Mouse (Mus musculus): ENCODE measurements around the gene D430042O09Rik. TPM values are rescaled to one million over a fixed set of nuclear protein-coding genes. Genes with fewer than 3 reads are reported as not detected.

D430042O09Rik gene
- total and polyA plus RNA-seq, 2 experiments from 2014 or later = 4.6 to 19.8 TPM

GRCm38 (mm10) chr7:125826425-125826824, 118.7 kb downstream of the D430042O09Rik start:
- H3K9ac ChIP-seq = no peak overlapping the region
- no peak for ATAC-seq
- no peak overlapping the region for H3K27ac ChIP-seq (ENCODE audit: low read depth, low read length)
- no peak for TF ChIP-seq CTCF (IDR thresholded peaks at IDR 0.05; ENCODE audit: low read depth)
- no peak for DNase-seq
- no peaks in the 10 kb centered on the region for H3K27me3 ChIP-seq (ENCODE audit: insufficient read depth, low read length)
- H3K9me3 ChIP-seq (ENCODE audit: low read length) = no peaks in the 10 kb centered on the region
- WGBS = 59% methylated on average over 2 of the region's 2 CpGs
- H3K4me2 ChIP-seq (ENCODE audit: low read depth) = no peak overlapping the region
- no peak overlapping the region for H3K4me3 ChIP-seq (ENCODE audit: low read depth, low read length)
- no peaks in the 10 kb centered on the region for H3K36me3 ChIP-seq (ENCODE audit: insufficient read depth)
- peaks cover 10% of the 10 kb centered on the region for H3K4me1 ChIP-seq (ENCODE audit: insufficient read depth)

DNA sequence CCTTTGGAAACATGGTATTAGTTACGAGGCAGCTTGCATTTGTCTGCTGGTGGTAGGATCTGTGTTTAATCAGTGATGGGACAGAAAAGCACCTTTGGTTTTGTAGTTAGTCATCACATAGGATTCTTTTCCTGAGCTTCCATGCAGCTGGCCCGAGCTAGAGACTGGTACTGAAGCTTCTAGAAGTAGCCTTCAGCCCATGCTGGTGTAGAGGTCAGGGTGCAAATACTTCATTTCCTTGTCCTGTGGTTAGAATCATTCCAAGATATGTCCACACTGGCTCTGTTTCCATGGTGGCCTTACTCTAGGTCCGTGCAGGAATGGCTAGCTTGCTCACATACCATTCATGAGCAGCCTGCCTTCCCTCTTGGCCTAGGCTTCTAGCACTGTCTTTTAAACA, 119.2 kb downstream of the D430042O09Rik start:
- Histone ChIP-seq H3K27me3 (ENCODE audit: insufficient read depth, low read length) (no peaks in the 10 kb centered on the region), H3K9ac (no peak overlapping the region), H3K4me2 (ENCODE audit: low read depth) (no peak overlapping the region), H3K4me1 (ENCODE audit: insufficient read depth) (peaks cover 10% of the 10 kb centered on the region), H3K27ac (ENCODE audit: low read depth, low read length) (no peak overlapping the region), H3K9me3 (ENCODE audit: low read length) (no peaks in the 10 kb centered on the region), H3K4me3 (ENCODE audit: low read depth, low read length) (no peak overlapping the region), H3K36me3 (ENCODE audit: insufficient read depth) (no peaks in the 10 kb centered on the region)
- no peak for ATAC-seq
- WGBS = 71% methylated on average over 3 of the region's 3 CpGs
- DNase-seq = no peak
- no peak for TF ChIP-seq CTCF (IDR thresholded peaks at IDR 0.05; ENCODE audit: low read depth)

DNA sequence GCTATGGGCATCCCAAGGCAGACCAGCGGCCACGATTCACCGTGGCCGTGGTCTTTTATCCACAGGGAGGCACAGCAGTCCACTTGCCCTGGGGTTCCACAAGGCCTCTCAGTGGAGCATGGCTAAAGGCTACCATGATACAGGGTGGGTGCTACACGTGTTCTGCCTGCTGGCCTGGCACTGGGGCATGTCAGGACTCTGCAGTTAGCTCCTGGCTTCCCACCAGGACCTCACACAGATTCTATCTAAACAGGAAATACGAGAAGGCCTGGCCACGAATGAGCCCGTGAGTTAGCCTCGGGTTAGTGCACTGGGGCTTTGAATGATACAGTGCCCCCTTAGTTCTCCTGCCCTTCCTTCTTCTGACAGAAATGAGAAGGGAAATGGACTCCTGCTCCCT, 119.7 kb downstream of the D430042O09Rik start:
- TF ChIP-seq CTCF (IDR thresholded peaks at IDR 0.05; ENCODE audit: low read depth) = no peak
- Histone ChIP-seq H3K4me2 (ENCODE audit: low read depth) (no peak overlapping the region), H3K27ac (ENCODE audit: low read depth, low read length) (no peak overlapping the region), H3K4me3 (ENCODE audit: low read depth, low read length) (no peak overlapping the region), H3K36me3 (ENCODE audit: insufficient read depth) (no peaks in the 10 kb centered on the region), H3K27me3 (ENCODE audit: insufficient read depth, low read length) (no peaks in the 10 kb centered on the region), H3K9ac (no peak overlapping the region), H3K9me3 (ENCODE audit: low read length) (no peaks in the 10 kb centered on the region), H3K4me1 (ENCODE audit: insufficient read depth) (peaks cover 10% of the 10 kb centered on the region)
- DNase-seq (no peak), ATAC-seq (peak; percentile 16; the same call in 1 of the 2 replicates)
- WGBS = 66% methylated on average over 9 of the region's 9 CpGs

DNA sequence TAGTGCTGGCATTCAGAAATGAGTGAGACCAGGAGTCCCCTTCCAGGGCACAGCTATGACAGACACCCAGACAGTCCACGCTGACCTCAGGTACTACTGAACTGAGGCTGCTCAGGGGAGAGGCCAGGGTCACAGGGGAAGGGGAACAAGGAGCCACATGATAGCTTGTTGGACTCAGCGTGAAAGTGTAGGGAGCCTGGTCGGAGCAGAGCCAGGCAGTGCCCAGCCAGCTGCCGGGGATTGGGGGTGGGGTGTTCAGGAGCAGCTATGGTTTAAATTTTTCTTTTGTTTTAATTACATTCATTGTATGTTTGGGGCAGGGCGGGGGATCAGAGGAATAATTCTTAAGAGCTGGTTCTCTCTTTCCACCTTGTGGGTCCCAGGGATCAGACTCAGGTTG, 120.9 kb downstream of the D430042O09Rik start:
- DNase-seq (no peak), ATAC-seq (no peak)
- Histone ChIP-seq H3K9me3 (ENCODE audit: low read length) (no peaks in the 10 kb centered on the region), H3K36me3 (ENCODE audit: insufficient read depth) (no peaks in the 10 kb centered on the region), H3K4me1 (ENCODE audit: insufficient read depth) (peaks cover 10% of the 10 kb centered on the region), H3K27ac (ENCODE audit: low read depth, low read length) (no peak overlapping the region), H3K9ac (no peak overlapping the region), H3K4me3 (ENCODE audit: low read depth, low read length) (no peak overlapping the region), H3K27me3 (ENCODE audit: insufficient read depth, low read length) (no peaks in the 10 kb centered on the region), H3K4me2 (ENCODE audit: low read depth) (no peak overlapping the region)
- WGBS = 61% methylated on average over 5 of the region's 5 CpGs
- TF ChIP-seq CTCF (IDR thresholded peaks at IDR 0.05; ENCODE audit: low read depth) = no peak

- ATAC-seq (peak; percentile 58), DNase-seq (peak; percentile 61)
- Histone ChIP-seq H3K27ac (ENCODE audit: low read depth, low read length) (peak overlapping the region; percentile 59), H3K4me1 (ENCODE audit: insufficient read depth) (peaks cover 10% of the 10 kb centered on the region), H3K9ac (no peak overlapping the region), H3K27me3 (ENCODE audit: insufficient read depth, low read length) (no peaks in the 10 kb centered on the region), H3K9me3 (ENCODE audit: low read length) (no peaks in the 10 kb centered on the region), H3K36me3 (ENCODE audit: insufficient read depth) (no peaks in the 10 kb centered on the region), H3K4me3 (ENCODE audit: low read depth, low read length) (no peak overlapping the region), H3K4me2 (ENCODE audit: low read depth) (no peak overlapping the region)
- WGBS = 20% methylated on average over 3 of the region's 3 CpGs
- no peak for TF ChIP-seq CTCF (IDR thresholded peaks at IDR 0.05; ENCODE audit: low read depth)
These were observed 121.5 kb downstream of the D430042O09Rik start for GRCm38 (mm10) chr7:125829121-125829666.

- H3K27me3 ChIP-seq (ENCODE audit: insufficient read depth, low read length) = no peaks in the 10 kb centered on the region
- H3K36me3 ChIP-seq (ENCODE audit: insufficient read depth) = no peaks in the 10 kb centered on the region
- H3K4me3 ChIP-seq (ENCODE audit: low read depth, low read length) = no peak overlapping the region
- 33% methylated on average over 1 of the region's 1 CpGs for WGBS
- no peak for TF ChIP-seq CTCF (IDR thresholded peaks at IDR 0.05; ENCODE audit: low read depth)
- H3K4me1 ChIP-seq (ENCODE audit: insufficient read depth) = peaks cover 10% of the 10 kb centered on the region
- ATAC-seq (no peak), DNase-seq (no peak)
- no peak overlapping the region for H3K9ac ChIP-seq
- H3K9me3 ChIP-seq (ENCODE audit: low read length) = no peaks in the 10 kb centered on the region
- H3K4me2 ChIP-seq (ENCODE audit: low read depth) = no peak overlapping the region
- H3K27ac ChIP-seq (ENCODE audit: low read depth, low read length) = no peak overlapping the region
These were observed 125.1 kb downstream of the D430042O09Rik start for GRCm38 (mm10) chr7:125832767-125833166.

- ATAC-seq = no peak
- TF ChIP-seq CTCF (IDR thresholded peaks at IDR 0.05; ENCODE audit: low read depth) = no peak
- 76% methylated on average over 2 of the region's 2 CpGs for WGBS
These were observed 125.8 kb downstream of the D430042O09Rik start for GRCm38 (mm10) chr7:125833471-125833870.

More at GRCm38 (mm10) chr7:125833471-125833870, 125.8 kb downstream of the D430042O09Rik start:
- H3K9me3 ChIP-seq (ENCODE audit: low read length) = no peaks in the 10 kb centered on the region
- no peaks in the 10 kb centered on the region for H3K27me3 ChIP-seq (ENCODE audit: insufficient read depth, low read length)
- H3K4me3 ChIP-seq (ENCODE audit: low read depth, low read length) = no peak overlapping the region
- H3K27ac ChIP-seq (ENCODE audit: low read depth, low read length) = no peak overlapping the region
- H3K4me1 ChIP-seq (ENCODE audit: insufficient read depth) = peaks cover 13% of the 10 kb centered on the region
- DNase-seq = no peak
- H3K9ac ChIP-seq = no peak overlapping the region
- no peaks in the 10 kb centered on the region for H3K36me3 ChIP-seq (ENCODE audit: insufficient read depth)
- no peak overlapping the region for H3K4me2 ChIP-seq (ENCODE audit: low read depth)

Measured in forebrain, postnatal 0 days (tissue).